Mouse (Mus musculus) ovary, postnatal 14 days (tissue): ENCODE data around the gene Psrc1.

Experiments used
- DNase-seq: peaks from one replicate; pipeline ENCODE4 v3.0.0; 2022; ENCODE audit warnings: low spot score

The Psrc1 gene

DNA sequence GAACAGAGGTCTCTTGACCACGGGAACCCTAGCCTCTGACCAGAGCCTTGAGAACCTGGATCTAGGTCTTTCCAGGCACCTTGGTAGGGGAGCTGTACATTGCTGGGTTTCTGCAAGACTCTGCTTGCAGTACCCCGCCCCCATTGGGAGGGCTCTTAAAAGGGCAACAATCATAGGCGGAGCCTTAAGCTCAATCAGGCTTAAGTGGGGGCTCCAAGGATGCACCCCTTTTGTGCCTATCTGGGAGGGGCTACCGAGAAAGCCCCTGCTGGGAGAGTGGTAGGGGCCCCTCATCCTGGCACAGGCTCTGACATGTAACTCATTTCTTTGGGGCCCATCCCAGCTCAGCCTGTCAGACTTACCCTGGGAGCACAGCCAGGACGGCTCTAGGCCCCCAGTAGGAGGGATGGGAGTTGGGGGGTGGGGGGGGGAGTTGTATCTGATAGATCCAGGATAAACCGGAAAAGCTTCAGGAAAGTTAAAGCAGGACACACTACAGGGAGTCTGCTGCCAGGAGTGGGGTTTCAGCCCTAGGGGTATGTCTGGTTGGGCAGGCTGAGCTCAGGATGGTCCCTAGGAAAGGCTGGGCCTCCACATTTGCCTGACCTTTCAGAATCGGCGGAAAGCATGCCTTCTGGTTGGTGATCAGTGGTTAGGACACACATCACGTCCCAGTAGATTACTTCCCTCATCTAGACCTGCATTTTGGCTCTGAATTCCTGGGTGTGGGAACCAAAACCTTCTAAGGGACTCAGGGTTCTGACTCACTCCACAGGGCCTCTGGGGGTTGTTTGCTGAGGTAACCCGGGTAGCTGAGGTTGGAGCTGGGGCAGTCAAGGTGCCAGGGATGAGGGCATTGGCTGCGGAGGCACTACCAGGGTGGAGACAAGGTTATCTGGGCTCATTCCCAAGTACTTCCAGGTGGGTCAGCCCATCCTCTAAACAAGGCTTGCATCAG is 40.5 kb downstream of the Psrc1 start:
- no peak for DNase-seq

DNA sequence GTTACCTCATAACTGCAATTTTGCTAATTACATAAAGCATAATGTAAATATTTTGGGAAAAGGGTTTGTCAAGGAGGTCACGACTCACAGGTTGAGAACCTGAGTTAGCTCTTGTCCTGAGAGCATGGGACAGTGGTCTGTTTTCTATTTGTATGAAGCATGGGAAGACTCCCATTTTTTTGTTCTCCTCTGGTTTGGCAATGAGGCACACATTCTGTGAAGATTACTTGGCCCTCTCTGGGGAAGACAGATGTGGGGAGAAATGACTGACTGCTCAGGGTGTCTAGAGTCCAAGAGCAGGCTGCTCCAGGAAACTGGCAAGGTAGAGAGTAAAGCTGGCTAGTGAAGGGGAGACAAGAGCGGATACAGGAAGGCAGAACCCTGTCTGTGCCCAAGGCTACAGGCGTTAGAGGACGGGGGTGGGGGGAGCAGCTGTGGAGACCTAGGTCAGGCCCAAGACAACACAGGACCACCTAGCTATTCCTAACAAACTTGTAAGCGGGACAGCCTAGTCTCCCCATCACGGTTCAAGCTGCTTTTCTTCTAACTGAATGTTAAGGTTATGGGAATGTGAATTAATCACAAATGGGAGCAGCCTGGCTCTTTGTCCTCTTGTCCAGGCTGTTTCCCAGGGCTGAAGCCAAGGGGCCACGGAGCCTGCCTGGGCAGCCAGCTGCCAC is 41.4 kb downstream of the Psrc1 start:
- no peak for DNase-seq

DNA sequence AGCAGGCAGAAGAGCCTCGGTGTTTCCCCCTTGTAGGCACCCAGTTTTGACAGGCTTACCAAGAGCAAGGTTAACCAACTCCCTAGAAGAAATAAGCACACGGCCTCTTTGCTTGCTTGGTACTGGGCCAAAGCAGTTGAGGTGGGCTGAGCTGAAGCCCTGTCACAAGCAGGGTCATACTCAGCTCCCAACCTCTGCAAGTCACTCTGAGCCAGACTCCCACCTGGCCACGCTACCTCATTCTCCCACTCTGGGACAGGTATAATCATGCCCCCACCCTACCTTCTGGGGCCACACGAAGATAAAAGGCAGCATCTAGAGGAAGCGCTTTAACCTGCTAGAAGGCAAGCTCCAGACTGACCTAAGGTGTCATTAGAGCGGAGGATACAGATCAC is 42.0 kb downstream of the Psrc1 start:
- DNase-seq: no peak

DNA sequence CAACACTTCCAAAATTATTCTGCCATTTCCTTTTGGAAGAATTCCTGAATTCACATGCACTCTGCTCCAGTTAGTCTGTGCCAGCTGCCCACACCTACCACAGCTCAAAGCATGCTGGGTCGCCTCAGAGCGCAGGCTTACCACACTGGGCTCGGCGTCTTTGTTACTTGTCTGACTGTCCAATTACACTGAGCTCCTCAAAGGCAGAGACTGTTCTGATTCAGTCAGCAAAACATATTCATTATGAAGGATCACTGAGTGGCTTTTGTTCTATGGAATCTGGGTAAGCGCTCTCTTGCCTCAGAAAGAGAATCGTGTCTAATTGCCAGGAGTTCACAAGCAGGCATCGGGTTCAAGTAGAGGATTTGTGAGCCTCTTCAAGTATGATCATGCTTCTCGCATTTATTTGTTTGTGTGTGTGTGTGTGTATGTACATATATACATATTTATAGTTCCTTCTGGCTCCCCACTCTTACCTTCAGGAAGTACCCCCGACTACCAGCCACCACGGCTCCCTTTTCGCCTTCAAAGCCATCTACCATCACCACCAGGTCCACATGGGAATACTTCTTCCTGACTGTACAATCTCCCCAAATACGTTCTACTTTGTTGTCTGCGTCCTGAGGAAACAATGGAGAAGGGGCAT is 49.0 kb downstream of the Psrc1 start:
- no peak for DNase-seq

DNA sequence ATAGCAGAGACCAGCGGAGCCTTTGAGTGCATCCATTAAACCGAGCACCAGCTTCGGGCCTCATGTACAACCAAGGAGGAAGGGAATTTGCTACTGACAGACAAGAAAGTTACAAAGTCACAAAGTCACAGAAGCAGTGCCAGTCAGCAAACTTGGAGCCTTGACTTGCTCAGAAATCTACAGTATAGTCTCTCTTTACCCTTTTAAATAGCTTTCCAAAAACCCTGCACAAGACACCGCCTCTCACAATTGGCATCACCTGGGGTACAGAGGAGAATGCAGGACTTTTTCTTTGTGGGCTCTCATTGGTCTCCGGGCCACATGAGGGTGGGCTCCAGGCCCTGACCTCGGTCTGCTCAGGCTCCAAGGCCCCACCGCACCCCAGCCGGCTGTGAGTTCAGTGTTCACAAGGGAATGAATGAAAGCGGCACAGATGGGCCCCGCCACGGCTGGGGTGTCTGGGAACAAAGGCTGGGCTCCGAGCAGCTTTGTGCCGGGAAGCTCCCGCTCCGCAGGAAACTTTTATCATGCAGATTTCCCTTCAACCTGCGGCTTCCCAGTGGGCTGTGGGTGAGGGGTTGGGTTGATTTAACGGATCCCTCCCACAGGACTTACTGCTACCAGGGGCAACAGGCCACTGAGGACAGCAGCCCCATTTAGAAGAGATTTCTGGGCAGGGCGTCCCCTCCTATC is 49.7 kb downstream of the Psrc1 start:
- no peak for DNase-seq

DNA sequence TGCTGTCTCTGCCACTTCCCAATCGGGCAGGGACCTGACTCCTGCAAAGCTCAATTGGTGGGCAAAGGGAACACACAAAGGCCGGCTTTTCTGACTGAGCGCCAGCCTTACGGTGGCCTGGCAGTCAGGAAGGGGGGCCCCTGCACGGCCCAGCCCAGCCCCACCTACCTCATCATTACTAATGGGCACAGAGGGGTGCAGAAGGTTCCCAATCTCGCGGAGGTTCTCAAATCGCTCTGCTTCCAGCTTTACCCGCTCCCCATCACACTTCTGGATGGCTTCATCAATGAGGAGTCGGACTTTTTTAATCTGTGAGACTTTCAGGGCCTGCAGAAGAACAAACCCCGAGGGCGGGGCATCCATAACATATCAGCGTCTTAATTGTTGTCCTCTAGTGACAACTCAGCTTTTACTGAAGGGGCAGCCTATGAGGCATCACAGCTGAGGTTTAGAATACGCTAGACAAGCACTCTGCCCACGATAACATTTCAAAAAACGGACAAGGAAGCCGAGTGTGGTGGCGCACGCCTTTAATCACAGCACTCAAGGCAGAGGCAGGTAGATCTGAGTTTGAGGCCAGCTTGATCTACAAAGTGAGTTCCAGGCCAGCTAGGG is 50.3 kb downstream of the Psrc1 start:
- DNase-seq: no peak

DNA sequence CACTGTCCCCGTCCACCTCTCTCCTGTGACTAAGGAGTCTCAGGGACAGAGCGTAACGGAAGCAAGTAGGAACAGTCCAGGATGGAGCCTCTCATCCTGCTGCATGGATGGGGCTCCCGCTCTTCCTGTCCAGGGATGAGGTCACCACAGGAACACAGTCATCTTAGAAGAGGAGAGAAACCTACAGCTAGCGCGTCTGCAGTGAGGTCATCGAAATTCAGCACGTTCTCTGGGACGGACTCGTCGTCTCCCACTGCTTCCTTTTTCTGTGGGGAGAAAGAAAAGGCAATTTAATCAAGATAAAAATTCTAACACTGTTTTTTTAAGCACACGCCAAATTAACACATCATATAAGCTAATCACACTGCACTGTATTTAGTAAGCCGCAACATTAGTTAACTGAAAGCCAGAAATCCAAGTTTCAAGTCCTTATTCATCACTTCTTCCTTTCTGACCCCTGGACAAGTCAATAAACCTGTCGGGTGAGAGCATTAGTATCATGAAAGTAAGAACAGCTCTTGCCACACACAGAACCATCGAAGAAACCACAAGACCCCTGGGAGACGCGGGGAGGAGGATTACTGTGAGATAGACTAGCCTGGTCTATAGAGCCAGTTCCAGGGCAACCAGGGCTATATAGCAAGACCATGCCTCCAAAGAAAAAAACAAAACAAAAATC is 52.2 kb downstream of the Psrc1 start:
- DNase-seq: no peak

DNA sequence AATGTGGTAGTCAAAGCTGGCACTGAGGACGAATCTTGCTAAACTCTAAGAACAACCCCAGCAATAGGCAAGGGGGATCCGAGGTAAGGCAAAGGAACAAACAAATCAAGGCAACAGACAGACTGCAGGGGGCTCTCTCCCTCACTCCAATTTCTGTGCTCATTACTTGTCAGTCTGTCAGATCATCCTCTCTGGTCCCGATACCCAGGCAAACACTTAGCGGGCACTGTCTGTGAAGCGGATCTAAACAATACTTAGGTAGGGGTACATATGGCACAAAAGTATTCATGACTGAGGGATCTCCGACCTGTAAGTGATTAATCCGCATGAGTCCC is 52.7 kb downstream of the Psrc1 start:
- DNase-seq: no peak
